Mouse (Mus musculus) stomach, postnatal 0 days (tissue): Measurements from ENCODE around the gene Stard13. TPM values are rescaled to one million over a fixed set of nuclear protein-coding genes. Genes with fewer than 3 reads are reported as not detected.

ENCODE experiments used
- ATAC-seq: fragments of 200-750 bp; cut with Nextera tagmentation; 2 replicates; pipeline ENCODE4 v1.8.0; 2017; ENCODE audit not compliant: low FRiP score, low TSS enrichment
- DNase-seq: peaks from one replicate; pipeline ENCODE4 v3.0.0-alpha.2; 2016; ENCODE audit warnings: low spot score
- H3K27ac ChIP-seq: fragments of 300-500 bp; sonication (generic); replicated peaks from 2 replicates; pipeline ENCODE4 v1.5.1; 2014; ENCODE audit warnings: mild to moderate bottlenecking, control low read depth
- H3K27me3 ChIP-seq: fragments of 300-500 bp; sonication (generic); 2 replicates; pipeline ENCODE4 v1.6.1; 2014; ENCODE audit warnings: low read length; ENCODE audit not compliant: control insufficient read depth, insufficient read depth
- H3K36me3 ChIP-seq: fragments of 300-500 bp; sonication (generic); 2 replicates; pipeline ENCODE4 v1.6.1; 2014; ENCODE audit warnings: low read length, mixed read lengths; ENCODE audit not compliant: control insufficient read depth, insufficient read depth
- H3K4me1 ChIP-seq: fragments of 300-500 bp; sonication (generic); replicated peaks from 2 replicates; pipeline ENCODE4 v1.6.1; 2014; ENCODE audit warnings: antibody characterized with exemption; ENCODE audit not compliant: control insufficient read depth, insufficient read depth
- H3K4me2 ChIP-seq: fragments of 300-500 bp; sonication (generic); replicated peaks from 2 replicates; pipeline ENCODE4 v1.6.1; 2014; ENCODE audit warnings: low read depth, mild to moderate bottlenecking, control low read depth, moderate library complexity
- H3K4me3 ChIP-seq: fragments of 300-500 bp; sonication (generic); 2 replicates; pipeline ENCODE4 v1.5.1; 2014; ENCODE audit warnings: low read depth, low read length, control low read depth
- H3K9ac ChIP-seq: fragments of 300-500 bp; sonication (generic); 2 replicates; pipeline ENCODE4 v1.6.1; 2014; ENCODE audit warnings: mild to moderate bottlenecking, low read length, control low read depth, mixed read lengths
- H3K9me3 ChIP-seq: fragments of 300-500 bp; sonication (generic); 2 replicates; pipeline ENCODE4 v1.6.1; 2016; ENCODE audit warnings: low read length; ENCODE audit not compliant: control insufficient read depth
- CTCF ChIP-seq: IDR thresholded peaks from 2 replicates; pipeline ENCODE4 v1.5.1; 2016; ENCODE audit warnings: antibody characterized with exemption, low read depth, mild to moderate bottlenecking, moderate library complexity
- EP300 ChIP-seq: optimal IDR thresholded peaks from 2 replicates; pipeline ENCODE3; 2016; ENCODE audit warnings: antibody characterized with exemption
- WGBS: fragments of 180-500 bp; shearing (Covaris S2); extraction: QIAGEN DNeasy Blood & Tissue Kit; methylation state at CpG from one replicate; pipeline ENCODE4 v1.1.7; 2014; 5-methylcytosine and 5-hydroxymethylcytosine counted together
- polyA plus RNA-seq: library from polyadenylated mRNA; unstranded; fragments of >200 nt; fragmentation: Nextera tagmentation; extraction: Ambion mirVana; gene quantifications from 2 replicates; pipeline ENCODE4 v1.2.1, GENCODE M21; 2015

Stard13 gene
- polyA plus RNA-seq, 1 experiment from 2014 or later, result 6.1 TPM

DNA sequence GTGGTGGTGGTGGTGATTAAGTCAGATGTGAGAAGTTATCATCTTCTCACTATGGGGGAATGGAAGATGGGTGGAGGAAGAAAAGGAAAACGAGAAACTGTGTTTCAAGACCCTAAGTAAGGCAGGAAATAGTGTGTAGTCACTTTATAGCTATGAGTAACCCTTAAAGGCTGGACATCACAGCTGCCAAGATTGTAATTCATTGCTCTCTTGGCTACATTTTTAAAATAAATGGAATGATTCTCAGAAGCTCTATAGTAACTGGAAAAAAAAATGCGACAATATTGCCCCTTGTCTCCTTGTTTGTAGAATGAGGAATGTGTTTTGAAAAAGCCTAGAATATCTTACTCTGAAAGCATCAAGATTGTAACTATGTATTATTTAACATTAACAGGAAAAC lies 41.4 kb downstream of the Stard13 start:
- Histone ChIP-seq H3K4me1 (no peaks in the 10 kb centered on the region), H3K4me2 (no peak overlapping the region), H3K9ac (no peak overlapping the region), H3K4me3 (no peak overlapping the region), H3K27me3 (no peaks in the 10 kb centered on the region), H3K9me3 (no peaks in the 10 kb centered on the region), H3K36me3 (no peaks in the 10 kb centered on the region), H3K27ac (no peak overlapping the region)
- 53% methylated on average over 2 of the region's 2 CpGs for WGBS
- DNase-seq (no peak), ATAC-seq (no peak)
- TF ChIP-seq CTCF (no peak), EP300 (no peak)

DNA sequence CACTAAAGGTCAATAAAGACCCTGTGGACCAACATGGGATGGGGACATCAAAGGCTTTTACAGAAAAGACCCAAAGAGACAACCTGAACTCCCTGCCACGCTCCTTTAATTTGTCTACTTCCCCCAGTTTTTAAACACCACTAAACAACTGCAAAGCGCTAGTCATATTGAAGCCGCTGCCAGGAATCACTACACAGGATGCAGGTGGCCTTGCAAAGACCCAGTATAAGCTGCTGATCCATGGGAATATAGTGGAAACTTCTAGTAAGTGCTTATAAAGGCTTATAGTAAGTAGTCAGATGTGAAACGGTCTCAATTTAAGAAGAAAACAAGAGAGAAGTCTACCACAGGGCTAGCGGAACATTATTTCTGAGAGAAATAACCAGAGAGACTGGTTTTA lies 42.9 kb downstream of the Stard13 start:
- H3K9me3 ChIP-seq, result no peaks in the 10 kb centered on the region
- H3K27me3 ChIP-seq, result no peaks in the 10 kb centered on the region
- no peaks in the 10 kb centered on the region for H3K36me3 ChIP-seq
- WGBS, result 67% methylated on average over 5 of the region's 5 CpGs
- H3K4me1 ChIP-seq, result no peaks in the 10 kb centered on the region
- H3K27ac ChIP-seq, result no peak overlapping the region
- peak overlapping the region; percentile 79; the same call in 1 of the 2 replicates for H3K4me2 ChIP-seq
- TF ChIP-seq EP300 (no peak), CTCF (no peak)
- no peak overlapping the region for H3K9ac ChIP-seq
- ATAC-seq (no peak), DNase-seq (no peak)
- H3K4me3 ChIP-seq, result no peak overlapping the region

DNA sequence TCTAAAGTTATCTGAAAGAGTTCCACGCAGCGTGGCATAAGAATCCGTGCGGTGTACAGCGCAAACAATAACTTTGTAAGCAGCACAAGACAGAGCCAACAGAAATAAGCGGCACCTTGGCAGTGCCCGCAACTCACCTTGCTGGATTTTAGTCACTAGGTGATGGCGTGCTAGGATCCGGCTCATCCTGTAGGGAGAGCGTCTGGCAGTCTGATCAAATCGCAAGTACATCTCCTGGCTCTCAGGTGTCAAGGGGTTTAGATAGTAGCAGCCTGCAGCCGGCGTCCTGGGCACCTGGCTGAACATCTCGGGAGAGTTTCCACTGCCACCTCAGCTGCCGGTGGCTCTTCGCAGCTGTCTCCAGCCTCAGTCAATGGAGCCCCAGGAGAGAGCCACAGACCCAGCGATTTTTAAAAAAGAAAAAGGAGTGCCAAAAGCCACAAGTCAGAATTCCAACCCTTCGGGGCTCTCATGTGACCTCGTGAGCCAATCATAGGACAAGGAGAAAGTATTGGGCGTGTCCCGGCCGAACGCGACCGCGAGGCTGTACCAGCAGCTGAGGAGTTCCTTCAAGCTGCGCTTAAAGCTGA lies 43.8 kb downstream of the Stard13 start:
- Histone ChIP-seq H3K9ac (peak overlapping the region; percentile 78), H3K27me3 (no peaks in the 10 kb centered on the region), H3K9me3 (no peaks in the 10 kb centered on the region), H3K4me1 (no peaks in the 10 kb centered on the region), H3K27ac (peak overlapping the region; percentile 80), H3K36me3 (no peaks in the 10 kb centered on the region), H3K4me3 (peak overlapping the region; percentile 62), H3K4me2 (peak overlapping the region; percentile 79)
- TF ChIP-seq EP300 (no peak), CTCF (0 out of 2 replicates have a peak, but pooled peaks have one; percentile 1)
- WGBS, result 2% methylated on average over 27 of the region's 27 CpGs
- DNase-seq (peak; percentile 87), ATAC-seq (peak; percentile 95)

DNA sequence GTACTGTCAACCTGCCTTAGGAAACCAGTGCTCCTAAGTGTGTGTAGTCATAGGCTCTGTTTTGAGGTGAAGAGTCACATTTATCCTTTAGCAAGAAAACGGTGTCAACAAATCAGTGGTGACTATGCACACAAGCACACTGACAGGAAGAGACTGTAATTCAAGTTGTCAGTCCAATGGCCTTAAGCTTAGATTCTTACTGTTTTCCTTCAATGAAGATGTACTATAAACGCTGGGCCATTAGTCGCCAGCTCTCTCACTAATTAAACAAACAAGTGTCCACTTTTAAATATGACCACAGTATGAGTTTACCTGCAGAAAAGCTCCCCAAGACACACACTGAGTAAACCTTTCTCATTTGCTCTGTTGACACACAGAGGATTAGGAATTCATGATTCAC lies 44.3 kb downstream of the Stard13 start:
- no peaks in the 10 kb centered on the region for H3K9me3 ChIP-seq
- peak overlapping the region; percentile 78 for H3K9ac ChIP-seq
- H3K27me3 ChIP-seq, result no peaks in the 10 kb centered on the region
- peak overlapping the region; percentile 62 for H3K4me3 ChIP-seq
- peak; percentile 35; the same call in 1 of the 2 replicates for ATAC-seq
- WGBS, result 3% methylated on average over 3 of the region's 3 CpGs
- H3K4me2 ChIP-seq, result peak overlapping the region; percentile 79
- H3K36me3 ChIP-seq, result no peaks in the 10 kb centered on the region
- no peak for TF ChIP-seq EP300
- no peak for TF ChIP-seq CTCF
- H3K4me1 ChIP-seq, result no peaks in the 10 kb centered on the region
- peak overlapping the region; percentile 80 for H3K27ac ChIP-seq
- DNase-seq, result no peak

DNA sequence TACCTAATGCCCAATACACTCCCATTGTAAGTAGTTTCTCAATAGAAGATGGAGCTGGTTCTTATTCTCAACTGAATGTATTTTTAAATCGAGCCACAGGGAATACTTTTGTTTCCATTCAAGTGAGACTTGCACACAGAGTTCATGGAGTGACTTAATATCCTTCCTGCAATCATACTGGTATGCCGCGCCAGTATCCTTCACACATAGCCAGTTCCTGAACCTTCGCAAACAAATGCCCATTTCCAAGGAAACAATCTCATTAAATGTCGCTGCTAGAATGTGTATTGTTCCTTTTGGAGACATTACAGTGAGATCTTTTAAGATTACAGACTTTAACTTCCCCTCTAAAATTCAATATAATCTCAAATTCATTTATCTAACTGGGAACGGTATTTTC lies 45.0 kb downstream of the Stard13 start:
- Histone ChIP-seq H3K4me3 (peak overlapping the region; percentile 62; the same call in 1 of the 2 replicates), H3K9me3 (no peaks in the 10 kb centered on the region), H3K36me3 (no peaks in the 10 kb centered on the region), H3K4me2 (peak overlapping the region; percentile 79; the same call in 1 of the 2 replicates), H3K27me3 (no peaks in the 10 kb centered on the region), H3K4me1 (no peaks in the 10 kb centered on the region), H3K27ac (no peak overlapping the region), H3K9ac (no peak overlapping the region)
- no peak for DNase-seq
- TF ChIP-seq CTCF (no peak), EP300 (no peak)
- WGBS, result 67% methylated on average over 6 of the region's 6 CpGs
- ATAC-seq, result no peak

DNA sequence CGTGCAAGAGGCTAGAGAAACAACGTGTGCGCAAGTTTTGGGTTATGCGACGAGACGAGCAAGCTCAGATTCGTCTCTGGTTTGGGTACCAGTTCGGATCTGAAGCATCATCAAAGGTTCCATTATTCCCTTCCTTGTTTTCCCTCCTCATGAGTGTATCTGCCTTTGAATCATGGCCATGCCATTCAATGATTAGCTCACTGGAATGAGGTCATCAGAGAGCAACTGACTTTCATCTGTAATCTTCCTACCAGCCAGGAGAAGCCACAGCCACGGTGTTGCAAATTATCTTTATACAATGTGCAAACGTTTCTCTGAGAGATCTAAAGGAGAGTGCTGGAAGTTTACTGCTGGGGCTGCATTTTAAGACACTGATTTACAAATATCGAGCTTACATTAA lies 46.3 kb downstream of the Stard13 start:
- Histone ChIP-seq H3K9me3 (no peaks in the 10 kb centered on the region), H3K4me3 (no peak overlapping the region), H3K4me2 (no peak overlapping the region; the same call in 1 of the 2 replicates), H3K27ac (no peak overlapping the region), H3K36me3 (no peaks in the 10 kb centered on the region), H3K9ac (no peak overlapping the region), H3K4me1 (no peaks in the 10 kb centered on the region), H3K27me3 (no peaks in the 10 kb centered on the region)
- WGBS, result 77% methylated on average over 11 of the region's 11 CpGs
- DNase-seq (no peak), ATAC-seq (no peak)
- TF ChIP-seq CTCF (no peak), EP300 (no peak)
